Comparison of ENCODE assay signal across 20 mouse cellular contexts in genomic region chr6:96459041-96459440, GRCm38 (mm10).
"Had no signal": no experiment of that assay in that cellular context is flagged by ENCODE, and none has a peak within 500 bp of the region (broad histone marks: within the 10 kb centered on the region; RNA-seq: fewer than 3 reads in every experiment).

No protein-coding gene starts in this region.

- H3K9me3 ChIP-seq: limb, embryonic 10.5 days; limb, embryonic 13.5 days; liver, embryonic 12.5 days; liver, embryonic 15.5 days; lung, embryonic 15.5 days; midbrain, embryonic 10.5 days; neural tube, embryonic 12.5 days; neural tube, embryonic 15.5 days had no signal

- H3K27ac ChIP-seq: layer of hippocampus, adult 2 months; limb, embryonic 10.5 days; limb, embryonic 13.5 days; liver, embryonic 12.5 days; liver, embryonic 15.5 days; lung, embryonic 15.5 days; midbrain, embryonic 10.5 days; neural tube, embryonic 12.5 days; neural tube, embryonic 15.5 days had no signal

- H3K9ac ChIP-seq: limb, embryonic 13.5 days; liver, embryonic 12.5 days; liver, embryonic 15.5 days; lung, embryonic 15.5 days; neural tube, embryonic 12.5 days; neural tube, embryonic 15.5 days had no signal

- H3K36me3 ChIP-seq: limb, embryonic 10.5 days; limb, embryonic 13.5 days; liver, embryonic 12.5 days; liver, embryonic 15.5 days; lung, embryonic 15.5 days; midbrain, embryonic 10.5 days; neural tube, embryonic 12.5 days; neural tube, embryonic 15.5 days had no signal

- H3K4me3 ChIP-seq: layer of hippocampus, adult 2 months; limb, embryonic 10.5 days; limb, embryonic 13.5 days; liver, embryonic 12.5 days; liver, embryonic 15.5 days; lung, embryonic 15.5 days; megakaryocyte, embryonic 14.5 days; midbrain, embryonic 10.5 days; neural tube, embryonic 12.5 days; neural tube, embryonic 15.5 days had no signal

- H3K4me1 ChIP-seq: liver, embryonic 12.5 days; liver, embryonic 15.5 days; lung, embryonic 15.5 days; megakaryocyte, embryonic 14.5 days; neural tube, embryonic 12.5 days; neural tube, embryonic 15.5 days had no signal

- DNase-seq: kidney, adult 18-20 months; kidney, adult 9 months; kidney, postnatal 14 days; layer of hippocampus, adult 9-11 months; liver; lung, adult 18-20 months; lung, postnatal 10 days; lung, postnatal 36 days; midbrain, embryonic 14.5 days; thymus, postnatal 25 days had no signal
